Mouse (Mus musculus) MEL (cell line): ENCODE results near the gene Gm49373. TPM values are rescaled to one million over a fixed set of nuclear protein-coding genes. Genes with fewer than 3 reads are reported as not detected.

Experiments
- DNase-seq: peaks from one replicate; pipeline ENCODE4 v3.0.0; 2011; ENCODE audit warnings: low read depth, low spot score
- H3K27ac ChIP-seq: 2 replicates; pipeline ENCODE4 v1.5.1; 2012; ENCODE audit warnings: low read depth, mild to moderate bottlenecking, control low read depth, low read length, moderate library complexity; ENCODE audit not compliant: control insufficient read depth
- H3K27me3 ChIP-seq, 2 experiments: fragments of 150-350 bp in 1 of 2; sonication (generic) in 1 of 2; 2 replicates each; pipeline ENCODE4 v1.6.1; 2012; ENCODE audit warnings: low read length in 2 of 2, mild to moderate bottlenecking in 2 of 2, improper control_type of control experiment in 1 of 2, moderate library complexity in 1 of 2; ENCODE audit not compliant: insufficient read depth in 2 of 2, control insufficient read depth in 1 of 2
- H3K36me3 ChIP-seq, 2 experiments: 2 replicates each; pipeline ENCODE4 v1.6.1; 2012 to 2014; ENCODE audit warnings: low read length in 2 of 2, improper control_type of control experiment in 1 of 2, inconsistent platforms in 1 of 2, mild to moderate bottlenecking in 1 of 2; ENCODE audit not compliant: insufficient read depth in 2 of 2, control insufficient read depth in 1 of 2
- H3K4me1 ChIP-seq, 2 experiments: fragments of 150-350 bp in 1 of 2; sonication (generic) in 1 of 2; 2 replicates each; pipeline ENCODE4 v1.6.1; 2012; ENCODE audit warnings: low read length in 2 of 2, improper control_type of control experiment in 1 of 2, mild to moderate bottlenecking in 1 of 2; ENCODE audit not compliant: insufficient read depth in 2 of 2, control insufficient read depth in 1 of 2
- H3K4me3 ChIP-seq, 2 experiments: fragments of 150-350 bp in 1 of 2; sonication (generic) in 1 of 2; 2 replicates each; pipeline ENCODE4 v1.5.1; 2012; ENCODE audit warnings: low read depth in 2 of 2, low read length in 2 of 2, mild to moderate bottlenecking in 2 of 2, moderate library complexity in 2 of 2, control low read depth in 1 of 2, improper control_type of control experiment in 1 of 2; ENCODE audit not compliant: control insufficient read depth in 1 of 2, insufficient read depth in 1 of 2
- H3K79me2 ChIP-seq: 2 replicates; pipeline ENCODE4 v1.6.1; 2012; ENCODE audit warnings: mild to moderate bottlenecking, low read length, moderate library complexity; ENCODE audit not compliant: control insufficient read depth, poor library complexity, insufficient read depth
- H3K9ac ChIP-seq: 2 replicates; pipeline ENCODE4 v1.6.1; 2012; ENCODE audit warnings: low read depth, mild to moderate bottlenecking, control low read depth, low read length, moderate library complexity; ENCODE audit not compliant: control insufficient read depth, poor library complexity, severe bottlenecking
- H3K9me3 ChIP-seq: fragments of 150-350 bp; sonication (generic); replicated peaks from 2 replicates; pipeline ENCODE4 v1.6.1; 2012; ENCODE audit warnings: mild to moderate bottlenecking, low read length, improper control_type of control experiment, moderate library complexity; ENCODE audit not compliant: insufficient read depth
- CHD1 ChIP-seq: IDR thresholded peaks from 2 replicates; pipeline ENCODE4 v1.6.1; 2012; ENCODE audit warnings: low read depth, mild to moderate bottlenecking, inconsistent platforms, low read length, improper control_type of control experiment
- GABPA ChIP-seq: IDR thresholded peaks from 2 replicates; pipeline ENCODE4 v1.6.1; 2012; ENCODE audit warnings: low read depth, mild to moderate bottlenecking, inconsistent platforms, low read length, improper control_type of control experiment, moderate library complexity
- HCFC1 ChIP-seq: IDR thresholded peaks from 2 replicates; pipeline ENCODE4 v1.6.1; 2012; ENCODE audit warnings: low read depth, mild to moderate bottlenecking, inconsistent platforms, low read length, improper control_type of control experiment, moderate library complexity
- JUND ChIP-seq: IDR thresholded peaks from 2 replicates; pipeline ENCODE4 v1.6.1; 2011; ENCODE audit warnings: low read depth, mild to moderate bottlenecking, improper control_type of control experiment, low read length
- MAX ChIP-seq: IDR thresholded peaks from 2 replicates; pipeline ENCODE4 v1.6.1; 2011; ENCODE audit warnings: low read length, improper control_type of control experiment
- MAZ ChIP-seq: IDR thresholded peaks from 2 replicates; pipeline ENCODE4 v1.6.1; 2012; ENCODE audit warnings: low read depth, mild to moderate bottlenecking, inconsistent platforms, low read length, improper control_type of control experiment
- NELFE ChIP-seq: IDR thresholded peaks from 2 replicates; pipeline ENCODE4 v1.6.1; 2011; ENCODE audit warnings: low read depth, low read length, improper control_type of control experiment
- POLR2A ChIP-seq, 2 experiments: IDR thresholded peaks; 2 replicates each; pipeline ENCODE4 v1.6.1; 2011 to 2012; ENCODE audit warnings: low read length in 2 of 2, mild to moderate bottlenecking in 2 of 2, control low read depth in 1 of 2, improper control_type of control experiment in 1 of 2, low read depth in 1 of 2, moderate library complexity in 1 of 2; ENCODE audit not compliant: control insufficient read depth in 1 of 2, insufficient read depth in 1 of 2, poor library complexity in 1 of 2
- SIN3A ChIP-seq: IDR thresholded peaks from 2 replicates; pipeline ENCODE4 v1.6.1; 2012; ENCODE audit warnings: low read length, improper control_type of control experiment, inconsistent platforms
- SMC3 ChIP-seq: IDR thresholded peaks from 2 replicates; pipeline ENCODE4 v1.6.1; 2011; ENCODE audit warnings: low read depth, low read length, improper control_type of control experiment
- TAL1 ChIP-seq: IDR thresholded peaks from 2 replicates; pipeline ENCODE4 v1.6.1; 2012; ENCODE audit warnings: mild to moderate bottlenecking, inconsistent platforms, low read length, moderate library complexity, mixed read lengths
- TBP ChIP-seq: IDR thresholded peaks from 2 replicates; pipeline ENCODE4 v1.8.0; 2011; ENCODE audit warnings: low read depth, low read length, improper control_type of control experiment
- TCF12 ChIP-seq: IDR thresholded peaks from 2 replicates; pipeline ENCODE4 v1.6.1; 2014; ENCODE audit warnings: low read depth, mild to moderate bottlenecking, inconsistent platforms, low read length, improper control_type of control experiment, moderate library complexity
- UBTF ChIP-seq: IDR thresholded peaks from 2 replicates; pipeline ENCODE4 v1.6.1; 2012; ENCODE audit warnings: low read depth, mild to moderate bottlenecking, inconsistent platforms, low read length, improper control_type of control experiment, moderate library complexity, borderline replicate concordance; ENCODE audit not compliant: insufficient read depth
- ZC3H11A ChIP-seq: IDR thresholded peaks from 2 replicates; pipeline ENCODE4 v1.6.1; 2012; ENCODE audit warnings: low read depth, mild to moderate bottlenecking, inconsistent platforms, low read length, improper control_type of control experiment
- ZNF384 ChIP-seq: IDR thresholded peaks from 2 replicates; pipeline ENCODE4 v1.6.1; 2012; ENCODE audit warnings: low read depth, mild to moderate bottlenecking, inconsistent platforms, low read length, improper control_type of control experiment
- polyA plus RNA-seq, 2 experiments: library from polyadenylated mRNA; stranded (reverse) in 1 of 2; unstranded in 1 of 2; fragments of >175 nt in 1 of 2; fragments of >200 nt in 1 of 2; gene quantifications; 2 replicates each; pipeline versions ENCODE4 v1.2.1 to v1.2.4; 2012; ENCODE audit warnings: low replicate concordance in 2 of 2, low read depth in 1 of 2; ENCODE audit not compliant: insufficient read length in 2 of 2, insufficient read depth in 1 of 2, missing spikeins in 1 of 2
- total RNA-seq: library from RNA; depleted of rRNA; stranded (reverse); fragments of 300-350 nt; gene quantifications from 2 replicates; pipeline ENCODE4 v1.2.3, GENCODE M21; 2012

The Gm49373 gene
- total and polyA plus RNA-seq, 3 experiments, result 6.4 to 8.3 TPM; not detected in 1

DNA sequence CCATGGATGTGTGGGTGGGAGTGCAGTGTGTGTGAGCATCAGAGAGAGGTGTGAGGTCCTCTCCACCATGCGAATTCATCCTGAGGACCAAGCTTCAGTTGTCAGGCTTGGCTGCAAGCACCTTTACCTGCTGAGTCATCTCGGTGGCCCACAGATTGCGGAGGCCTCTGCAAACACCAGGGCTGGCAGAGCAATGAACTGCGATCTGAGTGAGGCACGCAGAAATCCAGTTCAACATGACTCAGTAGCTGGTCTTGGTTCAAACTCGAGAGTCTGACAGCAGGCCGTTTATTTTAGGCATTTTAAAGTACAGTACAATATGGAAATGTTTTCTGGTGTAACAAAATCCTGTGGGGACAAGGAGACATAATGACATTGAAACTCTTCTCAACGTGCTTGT, 24.9 kb upstream of the Gm49373 start (continued):
- no peak for TF ChIP-seq ZNF384
- peak; percentile 17; the same call in 1 of the 2 replicates for TF ChIP-seq MAX
- no peak for TF ChIP-seq JUND
- TF ChIP-seq TBP, result no peak

DNA sequence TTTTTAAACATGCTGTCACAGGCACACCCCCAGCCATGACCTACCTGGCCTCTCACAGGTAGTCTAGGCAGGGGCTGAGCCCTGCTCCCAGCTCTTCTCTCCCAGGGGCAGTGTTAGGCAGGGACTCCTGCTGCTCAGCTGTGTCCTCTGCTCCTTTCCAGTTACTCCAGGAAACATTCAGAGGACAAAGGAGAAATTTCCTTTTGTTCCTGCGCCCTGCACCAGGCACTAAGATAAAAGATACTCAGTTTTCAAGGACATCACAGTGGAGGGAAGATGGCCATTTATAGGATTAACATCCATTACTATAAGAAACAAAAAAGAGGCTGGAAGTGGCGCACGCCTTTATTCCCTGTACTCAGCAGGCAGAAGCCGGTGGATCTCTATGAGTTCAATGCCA, 23.1 kb upstream of the Gm49373 start:
- Histone ChIP-seq H3K4me3 (no peak overlapping the region), H3K4me1 (peaks cover 7 to 19% of the 10 kb centered on the region in 2 experiments), H3K27ac (no peak overlapping the region), H3K79me2 (peaks cover 14% of the 10 kb centered on the region), H3K36me3 (peaks cover 0 to 17% of the 10 kb centered on the region in 2 experiments; a peak in 2 of 4 replicates), H3K9ac (no peak overlapping the region), H3K9me3 (no peaks in the 10 kb centered on the region), H3K27me3 (no peaks in the 10 kb centered on the region)
- DNase-seq, result no peak
- no peak for TF ChIP-seq TCF12
- TF ChIP-seq TBP, result no peak
- no peak for TF ChIP-seq ZC3H11A
- no peak for TF ChIP-seq MAZ

DNA sequence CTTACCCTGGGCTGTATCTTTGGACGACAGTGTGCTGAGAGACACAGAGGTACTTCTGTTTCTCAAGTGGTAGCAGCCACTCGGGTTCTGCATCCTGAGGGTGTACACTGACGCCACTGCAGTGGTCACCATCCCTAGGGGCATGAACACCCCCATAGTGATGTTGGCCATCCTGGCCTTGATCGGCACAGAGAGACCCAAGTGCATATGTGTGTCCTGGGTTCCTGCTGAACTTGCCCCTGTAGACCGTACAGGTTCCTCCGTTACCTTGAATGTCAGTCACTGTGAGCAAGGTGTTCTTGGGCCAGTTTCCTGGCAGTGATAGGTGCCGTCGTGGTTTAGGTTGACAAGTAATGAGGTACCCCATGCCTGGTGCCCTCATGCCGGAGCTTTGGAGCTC, 20.5 kb upstream of the Gm49373 start:
- Histone ChIP-seq H3K27ac (no peak overlapping the region), H3K4me3 (no peak overlapping the region), H3K36me3 (peaks cover 19 to 33% of the 10 kb centered on the region in 2 experiments), H3K79me2 (peaks cover 38% of the 10 kb centered on the region), H3K4me1 (peaks cover 14 to 33% of the 10 kb centered on the region in 2 experiments), H3K9me3 (no peaks in the 10 kb centered on the region), H3K9ac (no peak overlapping the region), H3K27me3 (no peaks in the 10 kb centered on the region)
- no peak for DNase-seq
- TF ChIP-seq POLR2A (IDR thresholded peaks at IDR 0.05; ENCODE audit: control insufficient read depth in 1 of 2, insufficient read depth in 1 of 2, low read depth in 1 of 2, low read length in 2 of 2, poor library complexity in 1 of 2) (no peak; a peak in 1 of 4 replicates), SIN3A (no peak), SMC3 (no peak), TAL1 (no peak), GABPA (no peak), ZC3H11A (no peak), CHD1 (no peak)

DNA sequence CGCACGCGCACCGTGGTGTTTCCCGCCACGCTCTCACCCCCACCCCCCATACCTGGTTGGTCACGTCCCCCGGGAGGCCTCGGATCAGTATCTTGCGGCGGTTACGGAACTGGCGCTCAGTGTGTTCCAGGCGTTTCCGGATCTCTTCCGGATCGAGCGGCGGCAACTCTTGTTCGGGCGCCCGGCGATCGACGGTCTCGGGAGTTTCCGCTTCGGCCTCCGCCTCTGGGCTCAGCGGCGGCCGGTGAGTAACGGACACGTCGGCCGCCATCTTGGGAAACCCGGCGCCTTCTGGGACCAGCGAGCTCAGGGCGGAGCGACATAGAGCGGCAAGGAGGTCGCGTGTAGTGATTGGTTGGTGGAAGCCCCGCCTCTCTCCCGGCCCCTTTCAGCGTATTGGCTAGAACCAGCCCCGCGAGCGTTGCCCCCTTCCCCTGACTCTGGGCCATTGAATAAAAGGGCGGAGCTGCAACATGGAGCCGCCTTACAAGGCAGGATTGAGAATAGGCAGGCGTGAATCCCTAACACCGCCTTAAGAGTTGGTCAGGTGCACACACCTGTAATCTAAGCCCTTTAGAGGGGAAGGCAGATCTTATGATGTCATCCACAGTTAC, 18.9 kb upstream of the Gm49373 start, which contains the start of the genes Gm38431 and Raver1:
TSS of gene Gm38431 (minus strand) at position 291 of the 614 bp plus-strand sequence.
TSS of gene Raver1 (minus strand) at position 302 of the 614 bp plus-strand sequence.
- Histone ChIP-seq H3K27me3 (no peaks in the 10 kb centered on the region), H3K4me3 (peak within 1 kb of the TSS; percentile 64 to 72), H3K27ac (peak within 1 kb of the TSS; percentile 93), H3K4me1 (peaks cover 11 to 22% of the 10 kb centered on the region in 2 experiments), H3K9ac (peak within 1 kb of the TSS; percentile 86), H3K9me3 (no peaks in the 10 kb centered on the region), H3K79me2 (peaks cover 52% of the 10 kb centered on the region), H3K36me3 (peaks cover 25 to 28% of the 10 kb centered on the region in 2 experiments)
- peak; percentile 84; the same call in 1 of the 2 replicates for TF ChIP-seq UBTF
- no peak for TF ChIP-seq NELFE
- TF ChIP-seq HCFC1, result no peak
- peak; percentile 98 for TF ChIP-seq TBP
- TF ChIP-seq POLR2A (IDR thresholded peaks at IDR 0.05; ENCODE audit: control insufficient read depth in 1 of 2, insufficient read depth in 1 of 2, low read depth in 1 of 2, low read length in 2 of 2, poor library complexity in 1 of 2), result peak in 1 of 2 experiments; percentile 99; a peak in 2 of 4 replicates
- peak; percentile 100 for DNase-seq
